Mouse (Mus musculus) myocyte (in vitro differentiated cells): ENCODE results near the gene Acot3. TPM values are rescaled to one million over a fixed set of nuclear protein-coding genes. Genes with fewer than 3 reads are reported as not detected.

ENCODE experiments used
- H3K27me3 ChIP-seq: one replicate; pipeline ENCODE4 v1.6.1; 2011; ENCODE audit not compliant: control insufficient read depth, insufficient read depth, insufficient read length
- H3K36me3 ChIP-seq: one replicate; pipeline ENCODE4 v1.6.1; 2011; ENCODE audit not compliant: control insufficient read depth, insufficient read depth
- H3K4me2 ChIP-seq: one replicate; pipeline ENCODE4 v1.6.1; 2011; ENCODE audit warnings: low read depth, control low read depth
- H3K4me3 ChIP-seq: one replicate; pipeline ENCODE4 v1.5.1; 2011; ENCODE audit warnings: mild to moderate bottlenecking, control low read depth, moderate library complexity
- H3K79me2 ChIP-seq: one replicate; pipeline ENCODE4 v1.6.1; 2011; ENCODE audit not compliant: control insufficient read depth, insufficient read depth
- H3ac ChIP-seq: one replicate; pipeline ENCODE4 v1.6.1; 2011; ENCODE audit not compliant: control insufficient read depth, insufficient read length
- CEBPB ChIP-seq: IDR thresholded peaks from 2 replicates; pipeline ENCODE4 v1.6.1; 2011; ENCODE audit warnings: mild to moderate bottlenecking, moderate library complexity; ENCODE audit not compliant: poor library complexity, insufficient read depth, severe bottlenecking
- E2F4 ChIP-seq: IDR thresholded peaks from one replicate; pipeline ENCODE4 v1.6.1; 2011; ENCODE audit warnings: mild to moderate bottlenecking, control low read depth, moderate library complexity; ENCODE audit not compliant: insufficient read depth
- MAX ChIP-seq: IDR thresholded peaks from one replicate; pipeline ENCODE4 v1.6.1; 2011; ENCODE audit warnings: low read depth, mild to moderate bottlenecking, control low read depth
- MYOD1 ChIP-seq, 3 experiments: IDR thresholded peaks; one replicate each; pipeline ENCODE4 v1.6.1; 2011; ENCODE audit warnings: control low read depth in 2 of 3, low read depth in 2 of 3, mild to moderate bottlenecking in 2 of 3, moderate library complexity in 1 of 3; ENCODE audit not compliant: insufficient read length in 2 of 3, control insufficient read depth in 1 of 3
- MYOG ChIP-seq, 3 experiments: IDR thresholded peaks; one replicate each; pipeline ENCODE4 v1.6.1; 2011; ENCODE audit warnings: control low read depth in 2 of 3, low read depth in 2 of 3, mild to moderate bottlenecking in 2 of 3; ENCODE audit not compliant: insufficient read length in 2 of 3, control insufficient read depth in 1 of 3, insufficient read depth in 1 of 3
- POLR2A ChIP-seq: IDR thresholded peaks from one replicate; pipeline ENCODE4 v1.6.1; 2011; ENCODE audit warnings: low read depth, mild to moderate bottlenecking, control low read depth, moderate library complexity; ENCODE audit not compliant: insufficient read length
- POLR2AphosphoS2 ChIP-seq: IDR thresholded peaks from one replicate; pipeline ENCODE4 v1.6.1; 2011; ENCODE audit warnings: low read depth, control low read depth; ENCODE audit not compliant: insufficient read length
- REST ChIP-seq: IDR thresholded peaks from one replicate; pipeline ENCODE4 v1.6.1; 2011; ENCODE audit warnings: mild to moderate bottlenecking, control low read depth, moderate library complexity; ENCODE audit not compliant: insufficient read depth, insufficient read length
- SRF ChIP-seq: IDR thresholded peaks from one replicate; pipeline ENCODE4 v1.6.1; 2011; ENCODE audit warnings: low read depth; ENCODE audit not compliant: control insufficient read depth, insufficient read length
- TCF12 ChIP-seq: IDR thresholded peaks from one replicate; pipeline ENCODE4 v1.6.1; 2011; ENCODE audit warnings: mild to moderate bottlenecking, control low read depth; ENCODE audit not compliant: poor library complexity, insufficient read depth, severe bottlenecking
- TCF3 ChIP-seq: IDR thresholded peaks from one replicate; pipeline ENCODE4 v1.6.1; 2011; ENCODE audit warnings: low read depth, control low read depth; ENCODE audit not compliant: insufficient read length
- USF1 ChIP-seq: IDR thresholded peaks from one replicate; pipeline ENCODE4 v1.6.1; 2011; ENCODE audit warnings: low read depth, mild to moderate bottlenecking, control low read depth, moderate library complexity
- polyA plus RNA-seq: library from polyadenylated mRNA; unstranded; fragments of >200 nt; fragmentation: generic; extraction: Trizol; gene quantifications from one replicate; pipeline ENCODE4 v1.2.1, GENCODE M21; 2012; ENCODE audit warnings: missing spikeins

Acot3 gene
- polyA plus RNA-seq, 1 experiment, result not detected

GRCm38 (mm10) chr12:84107692-84108091 lies 55.7 kb downstream of the Acot3 start:
- no peaks in the 10 kb centered on the region for H3K79me2 ChIP-seq
- no peak overlapping the region for H3K4me2 ChIP-seq
- no peaks in the 10 kb centered on the region for H3K36me3 ChIP-seq
- TF ChIP-seq MAX (no peak), POLR2A (no peak), MYOG (IDR thresholded peaks at IDR 0.05; ENCODE audit: control insufficient read depth in 1 of 3, insufficient read depth in 1 of 3, insufficient read length in 2 of 3, low read depth in 2 of 3) (no peak), MYOD1 (IDR thresholded peaks at IDR 0.05; ENCODE audit: control insufficient read depth in 1 of 3, insufficient read length in 2 of 3, low read depth in 2 of 3) (no peak), USF1 (no peak), CEBPB (no peak), REST (no peak), TCF3 (no peak), TCF12 (no peak), POLR2AphosphoS2 (no peak), E2F4 (no peak), SRF (no peak)
- no peak overlapping the region for H3ac ChIP-seq
- no peaks in the 10 kb centered on the region for H3K27me3 ChIP-seq
- no peak overlapping the region for H3K4me3 ChIP-seq

- Histone ChIP-seq H3K4me3 (no peak overlapping the region), H3K27me3 (no peaks in the 10 kb centered on the region), H3K79me2 (peaks cover 4% of the 10 kb centered on the region), H3ac (no peak overlapping the region), H3K36me3 (no peaks in the 10 kb centered on the region), H3K4me2 (no peak overlapping the region)
- TF ChIP-seq POLR2AphosphoS2 (no peak), TCF3 (no peak), MYOD1 (IDR thresholded peaks at IDR 0.05; ENCODE audit: control insufficient read depth in 1 of 3, insufficient read length in 2 of 3, low read depth in 2 of 3) (no peak), TCF12 (no peak), MAX (no peak), MYOG (IDR thresholded peaks at IDR 0.05; ENCODE audit: control insufficient read depth in 1 of 3, insufficient read depth in 1 of 3, insufficient read length in 2 of 3, low read depth in 2 of 3) (no peak), REST (no peak), POLR2A (no peak), CEBPB (no peak), SRF (no peak), USF1 (no peak), E2F4 (no peak)
Observed at GRCm38 (mm10) chr12:84109924-84110323, 58.0 kb downstream of the Acot3 start.

Other genes with a start within 250 kb of the Acot3 start
- 10.0 TPM for gene Numb, start 130.2 kb upstream of the Acot3 start, polyA plus RNA-seq
- gene Riox1, start 101.5 kb upstream of the Acot3 start, polyA plus RNA-seq, result 14.2 TPM
- not detected for gene Heatr4, start 67.3 kb upstream of the Acot3 start, polyA plus RNA-seq
- gene Acot2, start 64.3 kb upstream of the Acot3 start, polyA plus RNA-seq, result 31.1 TPM
- gene Acot1, start 42.7 kb upstream of the Acot3 start, polyA plus RNA-seq, result 0.06 TPM
- gene Acot4, start 13.8 kb upstream of the Acot3 start, polyA plus RNA-seq, result not detected
- not detected for gene Gm49366, start 13.2 kb upstream of the Acot3 start, polyA plus RNA-seq
- gene Acot5, start 17.2 kb downstream of the Acot3 start, polyA plus RNA-seq, result not detected
- gene Acot6, start 48.5 kb downstream of the Acot3 start, polyA plus RNA-seq, result 1.2 TPM
- gene Dnal1, start 62.2 kb downstream of the Acot3 start, polyA plus RNA-seq, result 11.4 TPM
- gene Pnma1, start 96.3 kb downstream of the Acot3 start, polyA plus RNA-seq, result 0.46 TPM
- gene Elmsan1, start 166.7 kb downstream of the Acot3 start, polyA plus RNA-seq, result 13.7 TPM
- 40.4 TPM for gene Ptgr2, start 233.1 kb downstream of the Acot3 start, polyA plus RNA-seq